In the genomic region with DNA sequence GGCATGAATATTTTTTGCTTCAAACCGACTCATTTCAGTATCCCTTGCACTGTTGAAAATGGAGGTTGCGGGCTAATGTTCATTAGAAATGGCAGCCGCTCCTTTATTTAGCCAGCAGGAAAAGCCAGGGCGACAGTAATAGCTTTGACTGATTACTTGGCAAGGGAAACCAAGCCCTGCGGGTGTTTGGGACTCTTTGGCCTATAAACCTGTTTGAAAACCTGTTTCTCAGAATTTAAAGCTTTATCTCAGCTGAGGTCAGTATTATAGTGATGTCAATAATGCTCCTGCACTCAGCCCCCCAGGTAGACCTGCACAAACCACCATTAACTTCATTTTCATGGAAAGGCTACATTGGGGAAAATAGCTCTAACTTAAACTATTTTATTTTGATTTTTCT, we compare ENCODE assay signal across 15 mouse cellular contexts.
A peak's percentile ranks its signal among the peaks of the same experiment; 100 is the strongest.
DNase-seq lines count a peak whose midpoint lies in the region; ATAC-seq and TF ChIP-seq lines count a peak whose summit lies in the region.
"Had no signal": no experiment of that assay in that cellular context is flagged by ENCODE, and none has a peak within 500 bp of the region (broad histone marks: within the 10 kb centered on the region; RNA-seq: fewer than 3 reads in every experiment).

No protein-coding gene starts in this region.

- no peak overlapping the region for H3K27ac ChIP-seq in kidney, adult 2 months (ENCODE audit: insufficient read depth, low read depth, low read length)
- H3K27ac ChIP-seq in kidney, embryonic 16.5 days (ENCODE audit: low read length), result no peak overlapping the region
- no peak overlapping the region for H3K27ac ChIP-seq in cerebellum, adult 2 months (ENCODE audit: insufficient read depth, low read length)
- H3K27ac ChIP-seq in forebrain, postnatal 0 days (ENCODE audit: low read depth, low read length), result no peak overlapping the region
- H3K27ac ChIP-seq in liver, embryonic 12.5 days, result no peak overlapping the region
- H3K27ac ChIP-seq: kidney, postnatal 0 days; left cerebral cortex, adult 2 months; neural tube, embryonic 12.5 days had no signal

- no peak for ATAC-seq in kidney, embryonic 16.5 days (ENCODE audit: low FRiP score, low TSS enrichment)
- ATAC-seq in forebrain, postnatal 0 days, result no peak
- no peak for ATAC-seq in liver, embryonic 12.5 days

- no peak for TF ChIP-seq POLR2A in kidney, adult 2 months (IDR thresholded peaks at IDR 0.05; ENCODE audit: low read depth, low read length)
- no peak for TF ChIP-seq POLR2A in cerebellum, adult 2 months (IDR thresholded peaks at IDR 0.05; ENCODE audit: borderline replicate concordance, insufficient read depth, low read length)

- H3K4me3 ChIP-seq in kidney, adult 2 months (ENCODE audit: insufficient read depth, low read depth, low read length), result no peak overlapping the region
- no peak overlapping the region for H3K4me3 ChIP-seq in kidney, embryonic 16.5 days (ENCODE audit: low read length)
- no peak overlapping the region for H3K4me3 ChIP-seq in cerebellum, adult 2 months (replicated peaks; ENCODE audit: insufficient read depth, low read depth, low read length)
- H3K4me3 ChIP-seq in forebrain, postnatal 0 days (ENCODE audit: low read depth, low read length), result no peak overlapping the region
- no peak overlapping the region for H3K4me3 ChIP-seq in liver, embryonic 12.5 days
- H3K4me3 ChIP-seq: left cerebral cortex, adult 2 months; neural tube, embryonic 12.5 days had no signal

- H3K4me1 ChIP-seq in kidney, adult 2 months (ENCODE audit: control insufficient read depth, insufficient read depth, low read length), result no peaks in the 10 kb centered on the region
- no peaks in the 10 kb centered on the region for H3K4me1 ChIP-seq in kidney, embryonic 16.5 days (ENCODE audit: insufficient read depth, low read length)
- no peaks in the 10 kb centered on the region; the same call in 1 of the 2 replicates for H3K4me1 ChIP-seq in cerebellum, adult 2 months (ENCODE audit: control insufficient read depth, insufficient read depth, low read length)
- no peaks in the 10 kb centered on the region for H3K4me1 ChIP-seq in forebrain, postnatal 0 days (ENCODE audit: insufficient read depth)
- H3K4me1 ChIP-seq in liver, embryonic 12.5 days, result no peaks in the 10 kb centered on the region
- H3K4me1 ChIP-seq: neural tube, embryonic 12.5 days had no signal

- peak; percentile 67 for DNase-seq in kidney, adult 2 months
- peak; percentile 57 to 82 for DNase-seq in cerebellum, adult 2 months
- peak; percentile 65 to 73 for DNase-seq in cerebellum, postnatal 36 days
- peak; percentile 37 to 54 for DNase-seq in kidney, postnatal 36 days
- no peak for DNase-seq in thymus, postnatal 10 days (ENCODE audit: low spot score in 2 of 2)
- DNase-seq in forebrain, postnatal 0 days, result no peak
- DNase-seq: liver; lung, postnatal 10 days had no signal

- no peaks in the 10 kb centered on the region for H3K27me3 ChIP-seq in kidney, adult 2 months (replicated peaks; ENCODE audit: control insufficient read depth, insufficient read depth, low read length)
- H3K27me3 ChIP-seq in kidney, embryonic 16.5 days (ENCODE audit: insufficient read depth, low read length), result no peaks in the 10 kb centered on the region
- no peaks in the 10 kb centered on the region for H3K27me3 ChIP-seq in cerebellum, adult 2 months (ENCODE audit: control insufficient read depth, insufficient read depth, low read length)
- H3K27me3 ChIP-seq in forebrain, postnatal 0 days (ENCODE audit: insufficient read depth, low read length), result no peaks in the 10 kb centered on the region; the same call in 1 of the 2 replicates
- no peaks in the 10 kb centered on the region for H3K27me3 ChIP-seq in liver, embryonic 12.5 days (replicated peaks)
- H3K27me3 ChIP-seq: neural tube, embryonic 12.5 days had no signal

- no peaks in the 10 kb centered on the region for H3K36me3 ChIP-seq in kidney, adult 2 months (ENCODE audit: control insufficient read depth, insufficient read depth, low read length)
- no peaks in the 10 kb centered on the region for H3K36me3 ChIP-seq in kidney, embryonic 16.5 days (ENCODE audit: insufficient read depth, low read length)
- H3K36me3 ChIP-seq in forebrain, postnatal 0 days (ENCODE audit: insufficient read depth), result no peaks in the 10 kb centered on the region
- H3K36me3 ChIP-seq in liver, embryonic 12.5 days, result no peaks in the 10 kb centered on the region
- H3K36me3 ChIP-seq: neural tube, embryonic 12.5 days had no signal

- no peaks in the 10 kb centered on the region for H3K9me3 ChIP-seq in kidney, embryonic 16.5 days (ENCODE audit: low read length)
- H3K9me3 ChIP-seq in forebrain, postnatal 0 days (ENCODE audit: low read length), result no peaks in the 10 kb centered on the region
- no peaks in the 10 kb centered on the region for H3K9me3 ChIP-seq in liver, embryonic 12.5 days (replicated peaks)
- H3K9me3 ChIP-seq: neural tube, embryonic 12.5 days had no signal

- no peak for TF ChIP-seq CTCF in kidney, adult 2 months (conservative IDR thresholded peaks at IDR 0.05; ENCODE audit: insufficient read depth, insufficient read length, low read depth, low read length)
- TF ChIP-seq CTCF in cerebellum, adult 2 months (IDR thresholded peaks at IDR 0.05; ENCODE audit: borderline replicate concordance, insufficient read depth, low read depth, low read length), result no peak
- TF ChIP-seq CTCF in forebrain, postnatal 0 days (IDR thresholded peaks at IDR 0.05; ENCODE audit: low read depth), result no peak

- H3K4me2 ChIP-seq in kidney, embryonic 16.5 days (replicated peaks; ENCODE audit: low read depth, low read length), result no peak overlapping the region
- H3K4me2 ChIP-seq in forebrain, postnatal 0 days (ENCODE audit: low read depth), result no peak overlapping the region
- H3K4me2 ChIP-seq in liver, embryonic 12.5 days, result no peak overlapping the region
- H3K4me2 ChIP-seq: heart, embryonic 11.5 days; midbrain, embryonic 11.5 days; neural tube, embryonic 12.5 days had no signal

- WGBS in kidney, adult 2 months, result 48% methylated on average over 5 of the region's 5 CpGs
- WGBS in kidney, embryonic 16.5 days, result 55% methylated on average over 5 of the region's 5 CpGs
- WGBS in cerebellum, adult 2 months, result 9% methylated on average over 5 of the region's 5 CpGs
- WGBS in forebrain, postnatal 0 days, result 70% methylated on average over 5 of the region's 5 CpGs
- 61% methylated on average over 5 of the region's 5 CpGs for WGBS in liver, embryonic 12.5 days (ENCODE audit: insufficient replicate concordance)

- no peak overlapping the region for H3K9ac ChIP-seq in kidney, embryonic 16.5 days (replicated peaks; ENCODE audit: low read length)
- no peak overlapping the region for H3K9ac ChIP-seq in forebrain, postnatal 0 days
- no peak overlapping the region for H3K9ac ChIP-seq in liver, embryonic 12.5 days
- H3K9ac ChIP-seq: neural tube, embryonic 12.5 days had no signal

Comparison
In these comparisons a context has a peak if more than half of its experiments do, and no peak if none do; other contexts are left out.
1. DNase-seq: peak in kidney, adult 2 months (single experiment), cerebellum, adult 2 months (2 of 2), cerebellum, postnatal 36 days (2 of 2) and kidney, postnatal 36 days (2 of 2); none in thymus, postnatal 10 days (0 of 2) and forebrain, postnatal 0 days (single experiment).